Mouse (Mus musculus) B cell, adult 62 days (primary cell): ENCODE measurements around the gene Gm31571. TPM values are rescaled to one million over a fixed set of nuclear protein-coding genes. Genes with fewer than 3 reads are reported as not detected.

Source experiments
- total RNA-seq: library from RNA; stranded (reverse); gene quantifications from 4 replicates; pipeline ENCODE4 v1.2.4, GENCODE M21; 2023

Gm31571 gene
- total RNA-seq: not detected in 4 replicates

GRCm38 (mm10) chrY:22051253-22051652, at the start of gene Gm31571:
TSS of gene Gm31571 (minus strand) at chrY:22051353.

